Mouse (Mus musculus) testis, postnatal 14 days (tissue): ENCODE measurements around the gene Stambpl1.

ENCODE experiments used
- DNase-seq: peaks from one replicate; pipeline ENCODE4 v3.0.0; 2021; ENCODE audit warnings: low spot score

Gene Stambpl1

DNA sequence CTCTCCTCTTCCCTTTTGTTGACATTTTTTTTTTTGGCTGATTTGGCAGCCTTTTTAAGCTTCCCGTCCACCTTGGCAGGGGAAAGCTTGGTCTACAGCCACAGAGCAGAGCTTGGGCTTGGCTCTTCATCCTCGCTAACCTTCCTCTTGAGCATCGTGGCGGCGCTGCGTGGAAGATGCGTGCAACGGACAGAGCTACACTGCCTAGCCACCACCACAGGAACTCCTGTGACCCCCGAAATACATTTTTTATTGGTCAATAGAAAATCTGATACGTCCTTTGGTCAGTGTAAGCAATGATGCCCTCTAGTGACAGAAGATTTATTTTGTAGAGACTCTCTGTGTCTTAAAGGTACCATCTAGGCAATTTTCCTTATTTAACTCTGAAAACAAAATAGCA lies 92.4 kb downstream of the Stambpl1 start:
- no peak for DNase-seq

DNA sequence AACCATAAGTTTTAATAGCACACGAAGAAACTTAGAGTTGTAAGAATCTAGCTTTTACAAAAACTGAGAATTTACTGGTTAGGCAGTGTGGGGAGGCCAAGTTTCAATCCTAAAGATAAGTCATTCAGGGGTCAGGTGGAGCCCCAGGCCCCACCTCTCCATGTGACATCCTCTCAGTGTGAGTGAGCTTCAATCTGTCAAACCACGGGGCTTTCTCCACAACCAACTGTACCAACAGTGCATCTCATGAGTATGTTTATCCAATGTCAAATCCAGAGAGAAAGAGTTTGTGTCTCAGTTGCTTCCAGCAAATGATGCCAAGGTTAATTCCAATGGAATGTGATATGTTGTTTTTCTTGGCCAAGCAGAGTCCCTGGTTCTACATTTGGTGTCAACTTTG lies 92.8 kb downstream of the Stambpl1 start:
- no peak for DNase-seq

DNA sequence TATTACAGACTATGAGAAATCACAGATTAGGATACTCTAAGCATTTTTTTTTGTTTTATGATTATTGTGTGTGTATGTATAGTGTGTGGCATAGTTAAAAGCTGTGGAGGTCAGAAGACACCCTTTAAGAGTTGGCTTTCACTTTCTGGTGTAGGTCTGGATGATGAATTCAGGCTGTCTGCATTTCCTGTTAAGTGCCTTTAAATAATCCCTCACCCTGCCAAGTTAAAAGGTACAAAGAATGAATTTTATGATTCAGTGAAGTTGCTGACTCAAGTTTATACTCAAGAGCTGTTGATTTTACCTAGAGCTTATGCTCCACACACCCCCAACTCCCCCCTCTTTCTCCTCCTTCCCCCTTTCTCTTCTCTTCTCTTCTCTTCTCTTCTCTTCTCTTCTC lies 95.2 kb downstream of the Stambpl1 start:
- no peak for DNase-seq

DNA sequence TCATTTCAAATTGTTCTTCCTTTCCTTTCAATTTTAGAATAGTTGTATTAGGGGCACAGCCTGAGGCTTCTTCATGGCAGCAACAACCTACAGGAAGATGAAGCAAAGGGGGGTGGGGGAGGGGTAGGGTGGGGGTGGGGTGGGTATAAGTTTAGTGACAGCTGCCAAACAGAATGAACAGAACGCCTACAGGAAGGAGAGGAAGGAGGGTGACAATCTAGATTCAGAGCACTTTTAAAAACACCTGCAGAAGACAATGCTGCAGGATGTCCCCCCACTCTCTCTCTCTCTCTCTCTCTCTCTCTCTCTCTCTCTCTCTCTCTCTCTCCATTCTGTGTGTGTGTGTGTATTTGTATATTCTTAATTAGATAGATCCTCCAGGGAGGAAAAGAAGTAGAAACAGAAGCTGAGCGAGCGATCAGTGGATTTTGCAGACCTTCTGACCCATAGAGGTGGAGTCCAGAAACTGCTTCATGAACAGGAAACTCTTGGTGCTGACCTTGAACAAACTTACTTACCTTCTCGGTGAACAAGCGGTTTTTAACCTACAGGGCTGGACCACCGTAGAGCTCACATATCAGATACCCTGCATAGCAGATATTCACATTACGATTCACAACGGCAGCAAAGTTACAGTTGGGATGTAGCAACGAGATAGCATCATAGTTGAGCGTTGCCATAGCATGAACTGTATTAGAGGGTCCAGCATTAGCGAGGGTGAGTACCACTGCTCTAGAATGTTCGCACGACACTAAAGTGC lies 95.8 kb downstream of the Stambpl1 start:
- no peak for DNase-seq

DNA sequence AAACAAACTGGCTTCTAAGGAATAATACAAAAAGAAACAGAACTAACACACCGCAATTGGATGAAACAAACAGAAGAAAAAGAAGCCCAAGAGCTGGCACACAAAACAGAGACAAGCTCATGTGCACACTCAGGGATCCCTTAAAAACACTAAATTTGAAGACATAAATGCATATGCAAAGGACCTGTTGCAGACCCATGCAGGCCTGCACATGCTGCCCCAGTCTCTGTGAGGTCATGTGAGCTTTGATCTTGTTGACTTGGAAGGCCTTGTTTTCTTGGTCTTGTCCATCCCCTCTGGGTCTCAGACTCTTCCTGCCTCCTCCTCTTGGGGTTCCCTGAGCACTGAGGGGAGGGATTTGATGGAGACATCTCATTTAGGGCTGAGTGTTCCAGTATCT lies 96.7 kb downstream of the Stambpl1 start:
- DNase-seq: no peak
